Mouse (Mus musculus) embryonic fibroblast, embryonic 13.5 days (primary cell): ENCODE results near the gene Maml3.

Experiments used
- CTCF ChIP-seq: IDR thresholded peaks from 2 replicates; pipeline ENCODE4 v1.5.1; 2011; ENCODE audit warnings: mild to moderate bottlenecking, control low read depth, low read length, moderate library complexity, borderline replicate concordance; ENCODE audit not compliant: insufficient read depth
- POLR2A ChIP-seq: IDR thresholded peaks from 2 replicates; pipeline ENCODE4 v1.6.1; 2011; ENCODE audit warnings: low read depth, mild to moderate bottlenecking, control low read depth, low read length, moderate library complexity

GRCm38 (mm10) chr3:51729109-51729918 lies 375.6 kb downstream of the Maml3 start:
- TF ChIP-seq CTCF: no peak
- TF ChIP-seq POLR2A: no peak
